Mouse (Mus musculus): ENCODE measurements around the gene Setdb2. TPM values are rescaled to one million over a fixed set of nuclear protein-coding genes. Genes with fewer than 3 reads are reported as not detected.

The Setdb2 gene
- polyA plus RNA-seq, 1 experiment from 2014 or later: 10.7 TPM

DNA sequence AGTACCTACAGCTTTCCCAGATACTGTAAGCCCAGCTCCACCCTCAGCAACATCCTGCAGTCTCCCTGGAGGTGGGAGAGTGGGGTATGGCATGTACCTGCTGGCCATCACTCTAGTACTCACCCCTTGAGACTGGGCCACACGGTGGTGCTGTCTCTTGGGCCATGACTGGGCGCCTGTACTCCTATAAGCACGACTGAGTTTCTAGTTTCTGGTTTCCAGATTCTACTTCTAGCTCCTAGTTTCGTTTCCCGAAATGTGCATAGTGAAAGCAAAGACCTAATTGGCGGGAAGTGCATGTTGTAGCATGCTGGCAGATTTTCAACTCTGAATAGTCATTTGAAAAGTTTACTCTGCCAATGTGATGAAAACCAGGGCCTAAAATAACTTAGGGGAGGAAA is 75.4 kb downstream of the Setdb2 start, which contains the start of gene Phf11d:
Gene Phf11d, minus strand, starts transcription at position 227 of the 401 bp plus-strand sequence.
- H3K9ac ChIP-seq: no peak within 1 kb of the TSS
- no peaks in the 10 kb centered on the region for H3K36me3 ChIP-seq (ENCODE audit: poor library complexity, severe bottlenecking)
- H3K4me3 ChIP-seq: no peak within 1 kb of the TSS
- no peak for ATAC-seq
- H3K27ac ChIP-seq: no peak within 1 kb of the TSS
- H3K4me1 ChIP-seq: no peaks in the 10 kb centered on the region
- no peaks in the 10 kb centered on the region for H3K27me3 ChIP-seq
- H3K9me3 ChIP-seq (replicated peaks): no peaks in the 10 kb centered on the region
- WGBS: 83% methylated on average over 6 of the region's 6 CpGs
- H3K4me2 ChIP-seq: no peak within 1 kb of the TSS

Other genes starting within 250 kb of the Setdb2 start
- 93.9 and 94.8 TPM in 2 replicates for gene Rcbtb1, start 239.7 kb downstream of the Setdb2 start, polyA plus RNA-seq (2015; fragmentation: Nextera tagmentation; extraction: Ambion mirVana)
- 0.20 TPM in 1 of 2 replicates, not detected in the other for gene Gm6904, start 180.7 kb downstream of the Setdb2 start, polyA plus RNA-seq (2015; fragmentation: Nextera tagmentation; extraction: Ambion mirVana)
- not detected in 2 replicates for gene Phf11a, start 143.4 kb downstream of the Setdb2 start, polyA plus RNA-seq (2015; fragmentation: Nextera tagmentation; extraction: Ambion mirVana)
- 0.15 TPM in 1 of 2 replicates, not detected in the other for gene Phf11b, start 99.5 kb downstream of the Setdb2 start, polyA plus RNA-seq (2015; fragmentation: Nextera tagmentation; extraction: Ambion mirVana)
- 0.17 TPM in 1 of 2 replicates, not detected in the other for gene Phf11d, start 75.4 kb downstream of the Setdb2 start, polyA plus RNA-seq (2015; fragmentation: Nextera tagmentation; extraction: Ambion mirVana)
- 0.37 and 0.48 TPM in 2 replicates for gene Phf11c, start 45.5 kb downstream of the Setdb2 start, polyA plus RNA-seq (2015; fragmentation: Nextera tagmentation; extraction: Ambion mirVana)
- gene Cab39l, start 88 bp upstream of the Setdb2 start, polyA plus RNA-seq (2015; fragmentation: Nextera tagmentation; extraction: Ambion mirVana): 28.1 and 30.2 TPM in 2 replicates
- 32.4 and 38.4 TPM in 2 replicates for gene Cdadc1, start 157.1 kb upstream of the Setdb2 start, polyA plus RNA-seq (2015; fragmentation: Nextera tagmentation; extraction: Ambion mirVana)
- gene Shisa2, start 184.4 kb upstream of the Setdb2 start, polyA plus RNA-seq (2015; fragmentation: Nextera tagmentation; extraction: Ambion mirVana): 26.6 and 31.1 TPM in 2 replicates